Mouse (Mus musculus) large intestine, adult 2 months (tissue): ENCODE data around the gene Zfp704. TPM values are rescaled to one million over a fixed set of nuclear protein-coding genes. Genes with fewer than 3 reads are reported as not detected.

Experiments
- DNase-seq: peaks from one replicate; pipeline ENCODE4 v3.0.0-alpha.2; 2012; ENCODE audit warnings: low read depth, low spot score
- WGBS: fragments of 180-500 bp; shearing (Covaris S2); methylation state at CpG from one replicate; pipeline ENCODE4 v1.1.7; 2018; 5-methylcytosine and 5-hydroxymethylcytosine counted together
- polyA plus RNA-seq: library from polyadenylated mRNA; depleted of rRNA; stranded (reverse); fragments of >200 nt; gene quantifications from 2 replicates; pipeline ENCODE4 v1.2.3, GENCODE M21; 2012

The Zfp704 gene
- polyA plus RNA-seq, 1 experiment = 2.4 TPM

DNA sequence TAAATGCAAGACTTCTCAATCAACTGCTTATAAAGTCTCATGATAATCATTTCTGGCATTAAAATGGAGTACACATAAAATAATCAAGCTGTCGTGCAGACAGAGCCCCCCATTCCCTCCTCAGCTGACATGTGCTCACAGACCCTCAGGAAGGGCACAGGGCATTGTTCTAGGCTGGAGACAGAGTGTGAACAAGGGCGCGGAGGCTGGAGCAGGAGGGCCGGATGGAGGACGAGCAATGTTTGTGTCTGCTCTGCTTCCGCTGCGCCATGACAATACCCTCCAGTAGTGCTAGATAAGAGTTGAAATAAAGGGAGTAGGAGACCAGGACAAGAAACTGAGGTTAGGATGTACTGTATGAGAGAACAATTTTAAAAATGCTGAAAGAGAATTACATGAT, 46.3 kb downstream of the Zfp704 start:
- 88% methylated on average over 7 of the region's 7 CpGs for WGBS
- DNase-seq = no peak

DNA sequence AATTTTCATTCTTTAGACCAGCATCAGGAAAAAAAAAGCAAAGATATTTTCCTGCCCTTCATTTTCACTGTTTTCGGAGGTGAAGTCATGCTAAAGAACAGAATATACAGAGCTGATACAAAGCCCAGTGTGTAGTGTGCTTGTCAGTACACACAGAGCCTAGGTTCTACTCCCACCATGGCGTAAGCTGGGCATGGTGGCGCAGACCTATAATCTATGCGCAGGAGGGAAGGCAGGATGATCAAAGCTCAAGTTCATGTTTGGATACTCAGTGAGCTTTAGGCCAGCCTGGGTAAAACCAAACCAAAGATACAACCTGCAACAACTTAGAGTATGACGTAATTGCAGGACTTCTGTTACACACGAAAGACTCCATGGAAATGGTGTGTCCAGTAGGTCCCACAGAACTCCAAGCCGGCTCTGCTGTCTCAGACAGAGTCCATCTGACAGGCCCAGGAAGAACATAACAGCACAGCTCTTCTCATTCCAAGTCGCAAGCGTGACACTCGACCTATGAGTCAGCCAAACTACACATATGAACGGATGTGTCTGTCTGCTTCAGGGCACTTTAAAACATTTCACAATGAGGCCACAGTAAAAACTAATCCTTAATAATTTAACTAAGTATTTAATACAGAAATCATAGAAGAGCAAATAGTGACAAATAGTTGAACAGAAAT, 47.1 kb downstream of the Zfp704 start:
- DNase-seq = no peak
- WGBS = 82% methylated on average over 11 of the region's 11 CpGs

DNA sequence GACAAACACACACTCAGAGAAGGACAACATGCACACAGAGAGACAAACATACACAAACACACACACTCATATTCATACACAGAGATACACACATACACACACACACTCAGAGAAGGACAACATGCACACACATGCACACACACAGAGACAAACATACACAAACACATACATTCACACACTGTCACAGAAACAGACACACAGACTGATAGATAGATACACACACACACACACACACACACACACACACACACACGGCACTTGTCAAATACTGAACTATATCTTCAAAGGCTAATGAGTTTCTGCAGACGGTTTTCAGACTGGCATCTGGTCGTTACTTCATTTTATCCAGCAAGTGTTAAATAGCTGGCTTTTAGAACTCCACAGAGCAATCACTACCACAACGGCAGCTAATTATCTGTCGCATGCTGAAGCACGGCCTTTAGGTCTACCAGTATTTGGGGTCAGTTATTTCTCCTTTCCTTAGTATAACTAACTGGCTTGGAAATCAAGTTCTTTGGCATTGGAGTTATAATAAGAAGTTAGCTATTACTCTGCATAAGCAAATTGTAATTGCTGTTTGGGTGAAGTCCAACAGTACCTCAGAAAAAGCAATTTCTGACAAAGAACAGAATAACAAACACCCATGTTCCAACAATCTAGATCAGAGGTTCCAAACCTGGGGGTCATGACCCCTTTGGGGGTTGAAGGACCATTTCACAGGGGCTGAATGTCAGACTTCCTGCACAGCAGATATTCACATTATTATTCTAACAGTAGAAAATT, 51.9 kb downstream of the Zfp704 start:
- no peak for DNase-seq
- WGBS = 78% methylated on average over 6 of the region's 6 CpGs

- WGBS = 54% methylated on average over 5 of the region's 5 CpGs
- DNase-seq = no peak
Observed at GRCm38 (mm10) chr3:9556137-9556536, 53.7 kb downstream of the Zfp704 start.

DNA sequence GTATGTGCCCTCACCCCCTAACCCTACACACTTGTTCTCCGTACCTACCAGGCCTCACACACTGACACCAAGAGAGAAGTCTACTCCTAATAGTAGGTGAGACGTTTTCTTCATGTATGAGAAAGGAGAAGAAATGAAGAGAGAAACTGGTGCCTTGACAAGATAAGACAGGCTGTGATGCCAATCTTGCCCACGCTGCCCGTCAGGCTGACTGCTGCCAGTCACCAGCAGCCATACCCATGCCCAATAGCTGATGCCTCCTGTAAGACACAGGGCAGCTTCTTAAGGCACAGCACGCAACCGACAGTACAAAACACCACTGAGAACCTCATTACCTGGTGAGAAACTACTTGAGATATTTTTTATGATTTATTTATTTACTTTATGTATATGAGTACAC, 55.0 kb downstream of the Zfp704 start:
- WGBS = 96% methylated on average over 6 of the region's 6 CpGs

DNA sequence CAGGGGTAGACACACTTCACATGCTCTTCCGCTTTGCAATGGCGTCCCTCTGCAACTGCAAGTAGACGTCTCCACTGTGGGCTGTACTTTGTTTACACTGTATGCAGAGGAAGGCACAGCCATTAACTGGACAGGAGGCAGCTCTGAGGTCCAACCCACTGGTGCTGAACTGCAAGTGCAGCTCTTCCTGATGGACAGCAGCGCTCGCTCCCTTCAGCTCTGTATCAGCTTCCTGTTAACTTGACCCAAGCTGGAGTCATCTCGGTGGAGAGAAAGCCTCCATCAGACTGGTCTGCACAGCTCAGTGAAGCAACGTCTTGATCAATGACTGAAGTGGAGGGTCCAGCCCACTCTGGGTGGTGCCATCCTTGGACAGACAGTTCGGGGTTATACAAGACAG, 57.6 kb downstream of the Zfp704 start:
- 62% methylated on average over 8 of the region's 8 CpGs for WGBS
- DNase-seq = no peak

More for the DNA sequence above, 55.0 kb downstream of the Zfp704 start:
- DNase-seq = no peak

- no peak for DNase-seq
- WGBS = 71% methylated on average over 1 of the region's 1 CpGs
Observed at GRCm38 (mm10) chr3:9550930-9551329, 59.0 kb downstream of the Zfp704 start.

DNA sequence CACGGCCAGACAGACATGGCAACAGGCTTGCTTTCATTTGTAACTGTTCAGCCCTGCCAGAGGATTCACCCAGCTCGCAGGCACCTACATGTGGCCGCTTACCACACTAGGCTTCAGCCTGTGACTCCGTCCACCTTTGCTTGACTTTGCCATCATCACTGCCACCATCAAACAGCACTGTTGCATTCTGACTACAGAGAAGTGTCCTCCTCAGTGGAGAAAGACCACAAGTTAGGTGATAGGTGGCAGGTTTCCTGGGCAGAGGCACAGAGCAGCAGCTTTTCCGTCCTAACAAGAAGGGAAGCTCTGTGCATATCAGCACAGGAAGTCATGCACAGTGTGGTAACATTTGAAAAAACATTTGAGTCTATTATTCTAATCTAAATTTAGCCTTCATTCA, 60.1 kb downstream of the Zfp704 start:
- DNase-seq = no peak
- WGBS = 79% methylated on average over 5 of the region's 5 CpGs

- 85% methylated on average over 10 of the region's 10 CpGs for WGBS
Observed at GRCm38 (mm10) chr3:9548188-9548587, 61.7 kb downstream of the Zfp704 start.

DNA sequence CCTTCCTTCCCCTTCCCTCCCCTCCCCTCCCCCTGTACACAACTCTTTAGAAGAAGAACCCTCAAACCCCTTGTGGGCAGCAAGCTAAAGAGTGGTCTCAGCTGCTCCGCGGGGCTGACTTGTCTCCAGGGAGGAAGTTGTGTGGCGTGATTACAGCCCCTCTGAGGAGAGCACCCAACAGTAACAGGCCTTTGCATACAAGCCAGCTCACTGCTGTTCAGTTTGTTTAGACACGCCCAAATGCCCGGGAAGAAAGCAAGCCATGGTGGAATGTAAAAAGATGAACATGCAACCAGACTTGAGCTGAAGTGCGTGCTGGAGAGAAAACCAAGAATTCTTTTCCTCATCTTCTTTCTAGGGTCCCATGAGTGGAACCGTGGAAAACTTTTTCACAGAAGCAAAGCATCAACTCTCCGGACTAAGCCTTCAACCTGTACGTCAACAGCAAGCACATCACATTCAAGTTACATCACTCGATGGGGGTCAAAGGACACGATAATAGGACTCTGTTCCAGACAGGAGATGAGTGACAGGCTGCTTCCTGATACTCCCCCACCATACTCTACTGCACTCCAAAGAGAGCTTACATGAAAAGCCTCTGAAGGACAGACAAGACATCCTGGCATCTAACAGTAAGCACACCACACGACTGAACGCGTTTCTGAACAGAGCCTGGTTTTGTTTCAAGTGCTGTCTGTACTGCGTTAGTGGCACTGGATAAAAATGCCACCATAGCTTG, 62.8 kb downstream of the Zfp704 start:
- DNase-seq = no peak
- 15% methylated on average over 15 of the region's 15 CpGs for WGBS

More at GRCm38 (mm10) chr3:9548188-9548587, 61.7 kb downstream of the Zfp704 start:
- no peak for DNase-seq

GRCm38 (mm10) chr3:9544421-9544820, 65.5 kb downstream of the Zfp704 start:
- 95% methylated on average over 2 of the region's 2 CpGs for WGBS
- DNase-seq = no peak

DNA sequence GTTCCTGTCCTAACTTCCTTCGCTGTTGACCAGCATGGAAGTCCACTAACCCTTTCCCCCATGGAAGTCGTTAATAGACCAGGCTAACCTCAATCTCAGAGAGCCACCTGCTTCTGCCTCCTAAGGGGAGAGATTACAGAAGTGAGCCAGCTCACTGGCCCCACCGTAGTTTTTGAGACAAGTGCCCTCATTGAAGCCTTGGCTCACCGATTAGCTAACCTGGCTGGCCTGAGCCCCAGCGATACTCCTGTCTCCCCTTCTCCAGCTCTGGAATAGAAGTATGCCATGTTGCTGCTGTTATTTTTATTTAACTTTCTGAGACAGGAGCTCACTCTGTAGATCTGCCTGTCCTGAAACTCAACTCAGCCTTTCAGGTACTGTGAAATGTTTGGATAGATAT, 66.0 kb downstream of the Zfp704 start:
- DNase-seq = no peak
- 91% methylated on average over 5 of the region's 5 CpGs for WGBS

DNA sequence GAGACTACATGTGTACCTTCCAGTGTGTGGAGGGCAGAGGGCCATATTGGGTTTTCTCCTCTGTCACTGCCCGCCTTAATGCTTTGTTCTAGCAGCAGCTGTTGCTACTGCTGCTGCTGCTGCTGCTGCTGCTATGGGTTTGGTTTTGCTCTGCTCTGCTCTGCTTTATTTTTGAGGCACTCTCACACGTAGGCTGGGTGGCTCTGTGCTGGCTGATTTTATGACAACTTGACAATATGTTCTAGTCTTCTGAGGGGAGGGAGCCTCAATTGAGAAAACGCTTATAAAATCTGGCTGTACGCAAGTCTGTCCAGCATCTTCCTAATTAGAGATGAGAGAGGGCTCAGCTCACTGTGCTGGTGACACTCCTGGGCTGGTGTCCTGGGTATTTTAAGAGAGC, 66.4 kb downstream of the Zfp704 start:
- no peak for DNase-seq
- WGBS = 71% methylated on average over 4 of the region's 4 CpGs

DNA sequence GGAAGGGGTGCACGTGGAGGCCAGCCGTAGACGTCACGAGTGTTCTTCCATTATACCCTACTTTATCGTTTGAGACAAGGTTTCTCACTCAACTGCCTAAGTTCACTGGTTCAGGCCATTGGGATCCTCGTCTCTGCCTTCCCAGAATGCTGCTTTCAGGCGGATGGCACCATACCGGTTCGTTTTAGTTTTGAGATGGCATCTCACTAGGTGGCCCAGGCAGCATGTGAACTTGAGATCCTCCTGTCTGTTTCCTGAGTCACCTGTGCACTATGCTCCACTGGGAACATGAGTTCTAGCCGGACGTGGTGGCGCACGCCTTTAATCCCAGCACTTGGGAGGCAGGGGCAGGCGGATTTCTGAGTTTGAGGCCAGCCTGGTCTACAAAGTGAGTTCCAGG, 68.3 kb downstream of the Zfp704 start:
- DNase-seq = no peak
- 94% methylated on average over 14 of the region's 14 CpGs for WGBS

DNA sequence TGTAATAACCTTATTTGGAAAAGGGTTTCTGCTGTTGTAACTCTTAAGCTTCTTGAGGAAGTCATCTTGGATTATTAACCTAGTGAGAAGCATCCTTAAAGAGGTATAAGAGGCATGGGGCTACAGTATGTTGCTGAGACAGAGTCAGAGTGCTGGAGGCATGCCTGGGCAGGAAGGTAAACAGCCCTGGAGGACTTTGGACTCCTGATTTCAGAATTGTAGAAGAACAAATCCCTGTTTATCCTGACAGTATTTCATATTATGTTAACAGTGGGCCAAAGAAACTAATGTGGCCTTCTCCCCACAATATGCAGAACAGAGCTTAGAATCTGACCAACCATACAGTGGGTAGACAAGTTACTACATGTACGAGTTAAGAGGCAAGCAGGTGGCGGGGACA, 71.4 kb downstream of the Zfp704 start:
- WGBS = 89% methylated on average over 2 of the region's 2 CpGs
- DNase-seq = no peak

DNA sequence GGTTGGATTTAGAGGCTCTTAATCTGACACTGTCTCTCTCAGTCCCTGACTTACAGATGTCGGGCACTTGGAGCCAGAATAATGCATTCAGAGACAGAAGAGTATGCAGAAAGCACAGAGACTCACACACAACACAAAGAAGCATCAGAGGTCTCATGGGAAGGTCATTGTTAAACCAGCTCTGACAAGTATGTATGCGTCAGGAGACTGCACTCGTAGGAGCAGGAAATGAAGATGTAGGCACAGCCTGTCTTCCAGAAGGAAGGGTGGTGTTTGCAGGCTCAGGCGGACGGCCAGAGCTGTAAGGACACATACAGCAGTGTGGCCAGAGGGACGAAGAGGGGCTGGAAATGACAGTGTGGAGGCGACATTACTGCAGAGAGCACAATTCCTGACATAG, 72.0 kb downstream of the Zfp704 start:
- WGBS = 81% methylated on average over 7 of the region's 7 CpGs
- no peak for DNase-seq

- no peak for DNase-seq
- 84% methylated on average over 9 of the region's 9 CpGs for WGBS
Observed at GRCm38 (mm10) chr3:9530097-9530780, 79.6 kb downstream of the Zfp704 start.

DNA sequence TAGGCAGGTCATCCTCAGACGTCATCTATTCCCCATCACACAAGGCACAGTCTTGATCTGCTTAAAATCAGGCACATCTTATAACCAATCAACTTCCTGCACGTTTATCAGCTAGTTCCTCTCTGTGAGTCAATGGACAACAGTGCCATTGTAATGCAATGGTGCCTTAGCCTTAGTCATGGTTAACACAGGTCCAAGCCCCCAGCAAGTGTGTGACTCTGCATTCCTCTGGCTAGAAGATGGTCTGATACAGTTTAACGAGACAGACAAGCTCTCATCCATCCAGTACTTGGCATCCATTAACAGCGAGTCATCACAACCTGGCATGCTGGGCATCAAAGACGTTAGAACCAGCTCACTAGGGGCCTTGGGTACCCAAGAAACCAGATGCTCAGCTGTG, 85.5 kb downstream of the Zfp704 start:
- no peak for DNase-seq
- 62% methylated on average over 5 of the region's 5 CpGs for WGBS

GRCm38 (mm10) chr3:9523081-9523932, 86.6 kb downstream of the Zfp704 start:
- WGBS = 27% methylated on average over 18 of the region's 18 CpGs
- DNase-seq = peak; percentile 86
